Mouse (Mus musculus) megakaryocyte-erythroid progenitor cell, adult 5-6 weeks (primary cell): Measurements from ENCODE around the gene Crocc. TPM values are rescaled to one million over a fixed set of nuclear protein-coding genes. Genes with fewer than 3 reads are reported as not detected.

ENCODE experiments used
- ATAC-seq: replicated peaks from 2 replicates; pipeline ENCODE4 v1.8.0; 2016; ENCODE audit warnings: mild to moderate bottlenecking, inconsistent platforms; ENCODE audit not compliant: severe bottlenecking, poor library complexity, low FRiP score, low TSS enrichment
- total RNA-seq, 2 experiments: library from RNA; stranded (forward) in 1 of 2; stranded (reverse) in 1 of 2; fragments of 200-1000, 215-1000 nt in 1 of 2; fragments of >200 nt in 1 of 2; fragmentation: Nextera tagmentation in 1 of 2; gene quantifications; 2 replicates each; pipeline ENCODE4 v1.2.3; 2014 to 2017

The Crocc gene
- total RNA-seq, 2 experiments from 2014 or later: 5.7 to 8.9 TPM

GRCm38 (mm10) chr4:140995811-140996210, 64.5 kb downstream of the Crocc start:
- no peak for ATAC-seq

DNA sequence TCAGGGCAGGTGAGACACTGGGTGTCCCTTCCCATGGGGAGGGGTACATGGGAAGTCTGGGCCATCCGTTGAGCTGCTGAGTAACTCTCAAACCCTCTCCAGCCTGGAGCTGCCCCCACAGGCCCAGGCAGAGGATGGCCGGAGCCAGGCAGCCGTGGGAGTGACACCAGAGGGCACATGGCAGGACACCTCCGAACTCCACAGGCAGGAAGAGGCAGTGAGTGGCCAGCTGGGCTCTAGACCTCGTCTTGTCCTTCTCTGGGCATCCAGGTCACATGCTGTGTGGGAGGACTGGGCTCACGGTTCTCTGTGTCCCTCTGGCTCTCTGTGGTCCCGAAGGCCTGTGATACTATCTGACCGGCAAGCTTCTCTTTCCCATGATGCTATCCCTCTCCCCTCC, 66.5 kb downstream of the Crocc start:
- ATAC-seq: no peak

- no peak for ATAC-seq
Observed at GRCm38 (mm10) chr4:140992215-140992614, 68.1 kb downstream of the Crocc start.

DNA sequence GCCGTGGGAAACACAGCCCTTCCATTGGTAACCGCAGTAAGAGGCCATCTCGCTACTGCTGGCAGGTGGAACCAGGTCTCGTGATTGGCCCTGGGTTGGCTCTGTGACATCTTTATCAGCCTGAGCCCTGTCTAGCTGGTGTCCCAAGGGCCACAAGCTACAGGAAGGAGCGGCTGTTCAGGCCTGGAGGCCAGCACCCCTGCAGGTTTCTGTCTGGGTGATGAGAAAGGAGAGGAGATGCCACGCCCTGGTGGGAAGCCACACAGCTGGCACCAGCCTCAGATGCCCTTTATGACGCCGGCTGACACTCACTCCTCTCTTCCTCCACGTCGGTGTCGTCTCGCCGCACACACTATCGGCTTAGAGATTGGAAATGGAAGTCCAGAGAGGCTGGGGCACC, 70.9 kb downstream of the Crocc start:
- peak; percentile 58 for ATAC-seq

DNA sequence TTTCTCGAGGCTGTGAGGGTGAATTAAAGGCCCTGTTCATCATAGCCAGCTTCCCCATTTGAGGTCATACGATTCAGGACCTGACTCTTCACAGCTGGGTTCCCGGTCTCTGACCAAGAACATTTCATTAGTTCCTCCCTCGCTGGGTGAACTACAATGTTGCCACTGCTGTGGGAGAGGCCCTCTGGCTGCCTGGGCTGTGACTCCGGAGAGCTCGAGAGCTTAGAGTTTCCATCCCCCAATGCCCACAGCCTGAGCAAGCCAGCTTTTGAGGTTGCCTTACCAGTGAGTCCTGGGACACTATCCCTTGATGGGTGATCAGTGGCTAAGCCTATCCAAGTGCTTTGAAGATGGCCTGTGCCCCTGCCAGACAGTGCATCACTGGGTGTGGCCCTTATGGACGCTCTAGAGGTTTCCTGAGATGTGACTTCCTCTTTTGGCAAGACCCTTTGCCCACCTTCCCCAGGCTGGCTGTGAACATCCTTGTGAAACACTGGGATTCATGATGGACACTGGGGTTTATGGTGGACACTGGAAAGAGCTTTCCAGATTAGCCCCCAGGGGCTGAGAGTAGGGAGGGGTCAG, 71.6 kb downstream of the Crocc start:
- no peak for ATAC-seq

DNA sequence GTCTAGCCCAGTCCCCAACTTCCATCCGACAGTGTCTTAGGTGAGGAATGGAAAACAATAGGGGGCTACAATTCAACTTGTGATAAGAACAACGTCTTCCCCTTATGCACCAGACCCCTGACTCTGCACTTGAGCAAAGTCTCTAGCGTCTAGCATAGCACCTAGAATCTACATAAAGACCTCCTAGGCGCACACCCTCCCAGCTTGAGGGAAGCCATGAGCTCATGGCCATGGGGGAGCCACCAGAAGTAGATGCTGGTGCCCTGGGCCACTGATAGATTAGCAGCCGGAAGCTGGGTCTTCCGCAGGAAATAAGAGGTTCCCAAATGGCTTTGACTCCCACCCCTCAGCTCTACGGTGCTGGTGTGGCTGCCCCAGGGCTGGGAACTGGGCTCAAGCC, 72.9 kb downstream of the Crocc start:
- no peak for ATAC-seq

DNA sequence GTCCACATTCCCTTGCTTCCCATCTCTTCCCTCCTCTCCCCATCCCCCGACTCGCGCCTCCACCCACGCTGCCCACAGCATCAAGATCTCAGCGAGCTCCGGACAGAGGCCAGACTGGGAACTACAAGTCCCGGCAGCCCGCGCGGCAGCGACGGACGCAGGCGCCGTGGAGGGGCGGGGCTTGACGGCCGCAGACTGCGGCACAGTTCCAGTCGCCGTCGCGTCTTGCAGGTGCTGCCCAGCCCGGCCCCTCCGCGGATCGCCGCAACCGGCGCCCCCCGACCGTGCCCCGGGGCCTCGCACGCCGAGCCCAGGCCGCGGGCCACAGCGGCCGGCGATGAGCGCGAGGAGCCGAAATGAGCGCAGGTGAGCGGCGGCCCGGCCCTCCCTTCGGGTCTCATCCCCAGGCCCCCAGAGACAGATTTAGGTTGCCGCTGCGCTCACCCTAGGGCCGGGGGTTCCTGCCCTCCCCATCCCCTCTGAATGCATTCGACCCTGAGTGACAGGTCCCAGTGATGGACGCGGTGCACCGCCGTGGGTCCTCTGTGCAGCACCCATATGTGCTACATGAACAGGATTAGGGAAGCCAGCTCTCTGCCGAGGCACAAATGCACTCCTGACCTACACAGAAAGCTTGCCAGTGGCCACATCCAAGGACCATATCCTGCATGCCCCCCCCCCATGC, 73.5 kb downstream of the Crocc start, which contains the start of gene Atp13a2:
Atp13a2 (plus strand) TSS at position 163 of the 685 bp plus-strand sequence.
- peak; percentile 64 for ATAC-seq

DNA sequence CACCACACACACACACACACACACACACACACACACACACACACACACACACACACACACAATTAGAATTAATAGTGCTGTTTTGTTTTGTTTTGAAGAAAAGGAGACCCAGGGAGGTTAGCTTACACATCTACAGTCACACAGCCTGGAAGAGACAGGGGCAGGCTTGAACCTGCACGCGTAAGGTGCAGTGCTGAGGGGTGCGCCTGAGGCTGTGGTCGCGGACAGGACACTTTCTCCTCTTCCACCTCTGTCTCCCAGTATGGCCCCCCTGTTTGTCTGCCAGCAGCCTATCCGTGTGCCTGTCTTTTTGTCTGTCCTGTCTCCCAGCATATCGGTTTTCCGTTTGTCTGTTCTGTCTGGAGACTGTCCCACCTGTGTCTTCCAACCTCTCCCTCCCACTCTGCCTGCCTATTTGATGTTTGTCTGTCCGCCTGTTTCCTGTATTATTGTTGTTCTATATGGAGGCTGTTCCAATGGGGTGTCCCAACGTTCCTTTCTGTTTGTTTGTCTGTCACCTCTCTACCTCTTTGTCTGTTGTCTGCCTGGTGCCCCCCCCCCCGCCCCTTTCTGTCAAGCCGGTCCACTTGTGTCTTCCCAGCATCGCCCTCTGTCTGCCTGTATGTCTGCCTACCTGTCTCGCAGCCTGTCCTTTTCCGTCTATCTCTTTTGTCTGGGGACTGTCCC, 74.2 kb downstream of the Crocc start:
- 0 out of 2 replicates have a peak, but pooled peaks have one; percentile 1 for ATAC-seq

DNA sequence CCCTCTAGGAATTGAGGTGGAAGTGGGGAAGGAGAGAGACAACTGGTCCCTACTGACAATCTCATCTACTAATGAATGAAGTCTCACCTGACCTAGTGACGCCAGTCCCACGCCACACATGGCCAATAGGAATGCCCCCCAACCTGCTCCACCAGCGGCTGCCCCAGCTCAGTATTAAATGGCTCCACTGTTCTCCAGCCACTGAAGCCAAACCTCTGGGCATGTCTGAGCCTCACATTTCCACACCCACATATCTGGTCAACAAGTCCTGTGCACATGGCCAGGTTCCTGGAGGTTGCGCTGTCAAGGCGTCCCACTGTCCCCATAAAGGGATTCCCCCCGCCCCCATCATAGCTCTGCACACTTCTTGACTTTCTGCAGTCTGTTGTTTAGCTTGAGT, 75.8 kb downstream of the Crocc start:
- ATAC-seq: no peak

- peak; percentile 78 for ATAC-seq
Observed at GRCm38 (mm10) chr4:140983442-140983841, 76.9 kb downstream of the Crocc start.

- no peak for ATAC-seq
Observed at GRCm38 (mm10) chr4:140982808-140983207, 77.5 kb downstream of the Crocc start.

- ATAC-seq: no peak
Observed at GRCm38 (mm10) chr4:140981605-140982004, 78.7 kb downstream of the Crocc start.

GRCm38 (mm10) chr4:140977886-140978692, 82.3 kb downstream of the Crocc start:
- 0 out of 2 replicates have a peak, but pooled peaks have one; percentile 28 for ATAC-seq

- no peak for ATAC-seq
Observed at GRCm38 (mm10) chr4:140977278-140977677, 83.1 kb downstream of the Crocc start.

DNA sequence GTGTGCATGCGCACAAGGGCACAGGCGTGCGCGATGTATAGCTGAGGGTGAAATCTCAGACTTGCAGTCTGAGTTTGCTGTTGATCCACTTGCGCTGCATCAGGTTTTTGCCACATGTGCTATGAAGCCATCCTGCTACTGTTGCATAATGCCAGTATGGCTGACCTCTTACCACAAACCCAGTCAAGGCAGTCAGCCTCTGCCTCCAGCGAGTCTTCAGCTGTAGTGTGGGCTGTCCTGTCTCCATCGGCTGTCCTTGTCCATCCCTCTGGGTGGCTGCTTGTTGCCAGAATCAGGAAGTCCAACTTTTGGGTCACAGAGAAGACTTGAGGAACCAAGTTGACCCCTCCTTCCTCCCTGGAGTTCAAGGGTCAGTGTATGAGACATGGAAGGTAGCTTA, 85.0 kb downstream of the Crocc start:
- ATAC-seq: no peak

DNA sequence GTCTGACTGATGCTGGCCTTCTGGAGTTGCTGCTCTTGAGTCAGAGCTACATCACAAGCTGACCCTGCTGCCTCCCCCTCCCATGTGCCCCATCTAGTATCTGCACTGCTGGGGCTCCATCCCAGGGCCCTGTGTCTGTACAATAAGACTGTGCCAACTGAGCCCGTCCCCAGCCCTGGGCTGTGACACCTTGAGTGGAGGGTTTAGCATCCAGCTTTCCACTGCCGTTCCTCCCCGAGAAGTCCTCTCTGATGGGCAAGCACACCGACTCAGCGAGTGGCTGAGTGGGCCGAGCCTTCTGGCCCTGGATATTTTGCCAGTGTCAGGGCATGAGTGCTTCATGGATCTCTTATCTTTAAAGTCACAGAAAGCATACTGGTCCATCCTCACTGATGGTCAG, 85.9 kb downstream of the Crocc start:
- no peak for ATAC-seq

DNA sequence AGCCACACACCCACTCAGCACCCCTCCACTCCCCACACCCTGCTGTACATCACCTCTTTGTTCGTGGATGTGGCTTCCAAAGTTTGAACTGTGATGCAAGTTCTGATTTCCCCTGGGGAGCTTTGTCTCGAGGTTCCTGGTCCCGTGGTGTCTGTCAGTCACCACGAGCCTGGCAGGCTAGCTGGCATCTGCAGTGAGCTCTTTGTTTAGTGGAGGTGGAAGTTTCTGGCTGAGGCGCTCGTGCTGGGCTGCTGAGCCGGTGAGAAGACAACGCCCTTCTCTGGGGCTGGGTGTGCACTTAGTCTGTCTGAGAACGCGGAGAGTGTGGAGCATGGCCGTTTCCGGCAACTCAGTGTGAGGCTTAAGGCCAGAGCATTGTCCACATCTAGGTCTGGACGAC, 88.7 kb downstream of the Crocc start:
- ATAC-seq: no peak

DNA sequence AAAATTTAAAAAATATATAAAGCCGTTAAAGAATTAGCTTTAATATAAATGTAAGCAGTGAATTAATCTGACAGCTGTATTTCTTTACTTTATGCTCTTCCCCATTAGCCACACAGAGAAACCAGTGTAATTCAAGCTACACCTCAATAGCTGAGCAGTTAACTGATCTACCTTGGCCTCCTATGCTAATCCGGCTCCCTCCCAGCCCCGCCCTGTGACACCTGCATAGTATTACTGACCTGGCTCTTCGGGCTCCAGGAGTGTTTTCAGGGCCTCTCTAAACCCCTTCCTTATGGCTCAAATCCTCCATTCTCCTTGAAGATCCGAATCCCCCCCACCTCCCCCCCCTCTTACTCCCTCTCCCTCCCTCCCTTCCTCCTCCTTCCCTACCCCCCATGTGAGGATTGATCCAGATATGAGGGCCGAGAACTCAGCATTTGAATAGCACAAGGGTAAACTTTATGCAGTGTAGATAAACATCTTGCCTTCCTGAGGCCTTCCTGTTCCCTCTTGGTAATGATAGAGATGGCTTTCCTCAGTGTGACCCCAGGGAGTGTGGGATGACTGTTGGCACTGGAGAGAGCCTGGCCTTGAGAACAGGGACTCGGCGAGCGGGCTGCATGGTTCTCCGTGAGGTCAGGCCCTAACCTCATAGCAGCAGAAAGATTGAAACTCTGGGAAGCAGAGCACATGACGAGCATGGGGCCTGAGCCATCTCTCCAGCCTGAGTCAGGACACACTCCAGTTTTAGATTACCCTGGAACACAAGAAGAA, 92.8 kb downstream of the Crocc start:
- ATAC-seq: no peak
